10 mouse cellular contexts compared by ENCODE assay signal in genomic region chr13:108542342-108542761, GRCm38 (mm10).
DNase-seq lines count a peak whose midpoint lies in the region; ATAC-seq and TF ChIP-seq lines count a peak whose summit lies in the region.
"Had no signal": no experiment of that assay in that cellular context is flagged by ENCODE, and none has a peak within 500 bp of the region (broad histone marks: within the 10 kb centered on the region; RNA-seq: fewer than 3 reads in every experiment).

No protein-coding gene starts in this region.

- no peak overlapping the region for H3K9ac ChIP-seq in midbrain, postnatal 0 days (replicated peaks; ENCODE audit: low read length, poor library complexity, severe bottlenecking)
- H3K9ac ChIP-seq in midbrain, embryonic 16.5 days (ENCODE audit: low read depth, low read length), result no peak overlapping the region
- H3K9ac ChIP-seq: embryonic facial prominence, embryonic 13.5 days; liver, embryonic 13.5 days had no signal

- H3K4me2 ChIP-seq in midbrain, postnatal 0 days (ENCODE audit: low read depth, low read length, poor library complexity, severe bottlenecking), result no peak overlapping the region
- H3K4me2 ChIP-seq in midbrain, embryonic 16.5 days (ENCODE audit: low read length), result no peak overlapping the region
- H3K4me2 ChIP-seq: embryonic facial prominence, embryonic 13.5 days; liver, embryonic 13.5 days had no signal

- H3K27me3 ChIP-seq in midbrain, postnatal 0 days (ENCODE audit: insufficient read depth, low read length), result no peaks in the 10 kb centered on the region
- no peaks in the 10 kb centered on the region for H3K27me3 ChIP-seq in midbrain, embryonic 16.5 days (ENCODE audit: control insufficient read depth, insufficient read depth, low read depth, low read length)
- H3K27me3 ChIP-seq: embryonic facial prominence, embryonic 13.5 days; liver, embryonic 13.5 days had no signal

- 66% methylated on average over 5 of the region's 5 CpGs for WGBS in midbrain, postnatal 0 days
- WGBS in midbrain, embryonic 16.5 days, result 68% methylated on average over 5 of the region's 5 CpGs

- no peak for TF ChIP-seq CTCF in midbrain, postnatal 0 days (IDR thresholded peaks at IDR 0.05)

- H3K9me3 ChIP-seq in midbrain, postnatal 0 days (ENCODE audit: low read length), result no peaks in the 10 kb centered on the region
- H3K9me3 ChIP-seq in midbrain, embryonic 16.5 days (replicated peaks; ENCODE audit: control insufficient read depth, low read length, poor library complexity, severe bottlenecking), result no peaks in the 10 kb centered on the region
- H3K9me3 ChIP-seq: embryonic facial prominence, embryonic 13.5 days; liver, embryonic 13.5 days had no signal

- H3K4me3 ChIP-seq in midbrain, postnatal 0 days (ENCODE audit: low read depth, low read length), result no peak overlapping the region
- H3K4me3 ChIP-seq in midbrain, embryonic 16.5 days (ENCODE audit: low read depth, low read length), result no peak overlapping the region
- H3K4me3 ChIP-seq: embryonic facial prominence, embryonic 13.5 days; liver, embryonic 13.5 days had no signal

- H3K36me3 ChIP-seq in midbrain, postnatal 0 days (ENCODE audit: insufficient read depth, low read length), result no peaks in the 10 kb centered on the region
- no peaks in the 10 kb centered on the region for H3K36me3 ChIP-seq in midbrain, embryonic 16.5 days (ENCODE audit: control insufficient read depth, insufficient read depth, low read length)
- H3K36me3 ChIP-seq: embryonic facial prominence, embryonic 13.5 days; liver, embryonic 13.5 days had no signal

- no peak for ATAC-seq in midbrain, postnatal 0 days (ENCODE audit: low FRiP score)
- no peak for ATAC-seq in midbrain, embryonic 16.5 days

- H3K4me1 ChIP-seq in midbrain, postnatal 0 days (ENCODE audit: insufficient read depth, low read length), result no peaks in the 10 kb centered on the region
- H3K4me1 ChIP-seq in midbrain, embryonic 16.5 days (ENCODE audit: control insufficient read depth, insufficient read depth, low read length), result no peaks in the 10 kb centered on the region
- H3K4me1 ChIP-seq: liver, embryonic 13.5 days had no signal

- intact Hi-C loops in heart, postnatal 25 days (cut with DNase I), result no loop called here
- intact Hi-C loops in heart, postnatal 14 days (cut with DNase I), result no loop called here

- peak; percentile 23 for DNase-seq in heart, adult 8-10 months (ENCODE audit: low spot score)
- no peak for DNase-seq in heart, postnatal 25 days (ENCODE audit: low spot score)
- DNase-seq in midbrain, postnatal 0 days (ENCODE audit: low spot score), result peak; percentile 52
- DNase-seq in heart, postnatal 14 days, result peak; percentile 10 to 25
- peak; percentile 49 for DNase-seq in telencephalon, adult 2 months (ENCODE audit: low read depth, low spot score)
- DNase-seq in spleen, adult 12 weeks (ENCODE audit: low spot score), result no peak
- DNase-seq in adrenal gland, adult 2 months, result no peak
- DNase-seq: liver, embryonic 13.5 days had no signal

- no peak overlapping the region for H3K27ac ChIP-seq in midbrain, postnatal 0 days (ENCODE audit: low read depth, low read length)
- no peak overlapping the region for H3K27ac ChIP-seq in midbrain, embryonic 16.5 days (ENCODE audit: low read length)
- H3K27ac ChIP-seq: embryonic facial prominence, embryonic 13.5 days; liver, embryonic 13.5 days had no signal

Comparison
In these comparisons a context has a peak if more than half of its experiments do, and no peak if none do; other contexts are left out.
1. DNase-seq: peak in heart, adult 8-10 months (single experiment), midbrain, postnatal 0 days (single experiment), heart, postnatal 14 days (2 of 2) and telencephalon, adult 2 months (single experiment); none in heart, postnatal 25 days (single experiment), spleen, adult 12 weeks (single experiment) and adrenal gland, adult 2 months (single experiment).